Mouse (Mus musculus) heart, adult 11 months (tissue): ENCODE measurements at regions not wholly inside any gene's neighbourhood (a gene's known extent, or its start where the extent isn't known, plus 50 kb on each side); places are given as distances from the start of the nearest gene placed in this dataset.
"Not testable (repeated sequence)": the region's sequence is repeated elsewhere in the genome, so short reads cannot be mapped to it uniquely, and the experiment has no call there.

Source experiments
- DNase-seq: peaks from one replicate; pipeline ENCODE4 v3.0.0; 2022

DNA sequence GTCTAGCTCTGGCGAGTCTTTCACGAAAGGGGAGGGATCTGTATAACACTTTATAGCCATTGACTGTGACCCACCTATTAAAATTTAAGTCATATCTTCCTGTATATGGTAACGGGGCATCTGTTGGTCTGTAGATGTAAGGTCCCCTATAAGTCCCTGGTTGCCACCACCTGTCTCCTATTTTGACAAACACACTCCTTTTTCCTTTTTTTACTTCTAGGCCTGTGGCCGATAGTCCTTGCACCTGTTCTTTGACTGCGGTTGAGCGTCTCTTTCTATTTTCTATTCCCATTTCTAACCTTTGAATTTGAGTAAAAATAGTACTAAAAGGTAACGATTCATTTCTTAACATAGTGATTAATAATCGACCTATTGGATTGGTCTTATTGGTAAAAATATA is 1034.1 kb upstream of the Sel1l start:
- DNase-seq = not testable (repeated sequence)

DNA sequence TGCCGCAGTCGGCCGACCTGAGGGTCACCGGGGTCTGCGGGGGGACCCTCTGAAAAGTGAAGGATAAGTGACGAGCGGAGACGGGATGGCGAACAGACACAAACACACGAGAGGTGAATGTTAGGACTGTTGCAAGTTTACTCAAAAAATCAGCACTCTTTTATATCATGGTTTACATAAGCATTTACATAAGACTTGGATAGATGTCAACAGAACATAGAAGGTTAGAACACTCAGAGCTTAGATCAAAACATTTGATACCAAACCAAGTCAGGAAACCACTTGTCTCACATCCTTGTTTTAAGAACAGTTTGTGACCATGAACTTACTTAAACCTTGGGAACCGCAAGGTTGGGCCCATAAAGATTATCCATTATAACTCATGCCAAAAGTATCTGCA is 1033.6 kb upstream of the Sel1l start:
- DNase-seq = not testable (repeated sequence)

DNA sequence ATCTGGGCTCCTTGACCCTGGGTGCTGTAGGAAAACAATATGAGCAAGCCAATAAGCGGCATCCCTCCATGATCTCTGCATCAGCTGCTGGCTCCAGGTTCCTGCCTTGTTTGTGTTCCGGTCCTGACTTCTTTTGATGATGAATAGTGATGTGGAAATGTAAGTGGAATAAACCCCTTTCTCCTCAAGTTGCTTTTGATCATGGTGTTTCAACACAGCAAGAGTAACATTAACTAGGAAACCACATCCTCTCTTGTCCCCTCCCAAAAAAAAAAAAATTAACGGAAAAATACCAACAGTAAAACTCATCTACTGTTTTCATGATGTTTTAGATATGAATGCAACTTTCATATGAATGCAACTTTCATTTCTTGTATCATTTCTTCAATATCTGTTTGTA is 1024.6 kb upstream of the Sel1l start:
- peak; percentile 31 for DNase-seq

DNA sequence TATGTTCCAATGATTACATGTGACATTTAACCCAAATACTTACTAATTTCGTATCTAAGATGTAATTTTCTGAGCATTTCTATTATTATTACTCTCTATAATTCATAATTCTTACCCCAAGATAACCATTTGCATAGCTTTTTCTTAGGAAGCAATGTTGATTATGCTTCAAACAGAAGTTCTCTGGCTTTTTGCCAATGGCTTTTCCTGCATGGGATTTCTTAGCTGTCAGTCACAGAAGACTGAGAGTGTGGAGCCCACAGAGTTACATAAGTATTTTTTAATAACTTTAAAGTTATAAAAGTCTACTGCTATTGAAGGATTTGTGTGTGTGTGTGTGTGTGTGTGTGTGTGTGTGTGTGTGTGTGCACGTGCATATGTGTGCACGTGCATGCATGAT is 1020.4 kb upstream of the Sel1l start:
- no peak for DNase-seq

DNA sequence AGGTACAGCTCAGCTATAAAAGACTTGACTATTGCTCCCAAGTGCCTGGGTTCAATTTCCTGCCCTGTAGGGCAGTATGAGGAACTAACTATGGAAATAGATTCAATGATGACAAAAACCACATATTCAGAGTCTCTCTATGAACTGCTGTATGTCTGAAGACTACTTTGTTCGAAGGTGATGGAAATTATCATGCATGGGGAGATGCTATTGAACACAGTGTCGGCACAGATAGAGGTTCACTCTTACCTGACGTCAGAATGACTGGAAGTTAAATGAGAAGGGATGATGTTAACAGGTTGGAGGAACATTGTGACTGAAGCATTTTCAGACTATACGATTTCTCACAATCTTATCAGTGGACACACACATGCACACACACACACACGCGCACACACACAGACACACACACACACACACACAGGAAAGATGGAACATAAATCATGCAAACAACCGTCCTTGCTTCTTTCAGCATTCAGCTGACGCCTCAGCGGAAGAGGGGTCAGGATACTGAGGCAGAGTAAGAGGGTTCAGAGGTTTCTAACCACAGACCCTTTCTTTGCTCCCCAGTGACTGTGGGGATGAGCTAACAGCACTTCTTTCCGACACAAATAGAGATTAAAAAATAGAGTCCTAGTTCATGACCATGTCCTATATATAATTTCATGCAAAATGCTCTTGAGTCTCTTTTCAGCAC is 974.3 kb upstream of the Sel1l start:
- no peak for DNase-seq

DNA sequence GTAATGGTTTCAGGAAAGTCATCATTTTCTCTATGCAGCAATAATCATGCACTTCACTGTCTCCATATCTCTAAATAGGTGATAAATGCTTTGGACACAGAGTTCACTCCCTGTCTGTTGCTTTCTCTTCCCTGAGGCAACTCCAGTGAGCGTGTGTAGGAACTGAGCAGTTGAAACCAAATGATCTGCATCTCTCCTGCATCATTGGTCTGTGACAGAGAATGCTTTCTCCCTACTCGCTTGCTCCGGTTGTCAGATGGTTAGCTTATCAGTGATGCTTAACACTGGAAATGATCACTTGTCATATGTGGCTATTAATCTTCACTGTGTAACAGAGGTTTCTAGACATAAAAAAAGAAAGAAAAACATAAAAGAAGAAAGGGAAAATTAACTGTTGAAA is 969.7 kb upstream of the Sel1l start:
- no peak for DNase-seq

DNA sequence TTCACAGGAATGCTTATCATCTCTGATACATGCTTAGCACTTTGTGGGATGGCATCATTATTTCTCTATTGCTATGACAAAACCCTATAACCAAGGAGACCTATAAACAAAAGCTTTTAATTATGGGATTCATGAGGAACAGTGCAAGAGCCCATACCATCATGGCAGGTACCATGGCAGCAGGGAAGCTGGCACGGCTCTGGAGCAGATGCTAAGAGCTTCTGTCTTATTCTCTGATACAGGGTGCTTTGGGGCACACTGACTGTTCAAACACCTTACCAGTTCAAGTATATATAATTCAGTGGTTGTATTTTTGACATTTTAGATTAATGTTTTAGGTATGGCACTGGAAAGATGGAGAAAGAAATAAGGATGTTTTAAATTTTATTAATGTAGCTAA is 952.2 kb upstream of the Sel1l start:
- DNase-seq = no peak

DNA sequence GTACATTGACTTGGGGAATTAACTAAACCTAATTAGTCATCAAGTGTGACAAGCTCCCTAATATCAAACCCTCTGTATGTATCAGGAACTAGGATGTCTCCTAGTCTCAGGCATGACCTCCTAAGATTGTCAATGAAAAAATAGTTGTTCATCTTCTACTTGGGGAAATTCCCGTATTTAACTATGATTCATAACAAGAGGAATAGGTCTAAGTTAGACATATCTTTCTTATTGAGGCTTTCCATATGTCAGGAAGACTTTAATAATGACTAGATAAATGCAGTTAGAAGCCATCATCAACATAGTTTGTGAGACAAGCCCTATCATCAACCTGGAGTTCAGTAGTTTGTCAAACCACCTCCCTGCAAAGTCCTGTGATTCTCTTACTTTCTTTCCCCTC is 934.4 kb upstream of the Sel1l start:
- DNase-seq = no peak

DNA sequence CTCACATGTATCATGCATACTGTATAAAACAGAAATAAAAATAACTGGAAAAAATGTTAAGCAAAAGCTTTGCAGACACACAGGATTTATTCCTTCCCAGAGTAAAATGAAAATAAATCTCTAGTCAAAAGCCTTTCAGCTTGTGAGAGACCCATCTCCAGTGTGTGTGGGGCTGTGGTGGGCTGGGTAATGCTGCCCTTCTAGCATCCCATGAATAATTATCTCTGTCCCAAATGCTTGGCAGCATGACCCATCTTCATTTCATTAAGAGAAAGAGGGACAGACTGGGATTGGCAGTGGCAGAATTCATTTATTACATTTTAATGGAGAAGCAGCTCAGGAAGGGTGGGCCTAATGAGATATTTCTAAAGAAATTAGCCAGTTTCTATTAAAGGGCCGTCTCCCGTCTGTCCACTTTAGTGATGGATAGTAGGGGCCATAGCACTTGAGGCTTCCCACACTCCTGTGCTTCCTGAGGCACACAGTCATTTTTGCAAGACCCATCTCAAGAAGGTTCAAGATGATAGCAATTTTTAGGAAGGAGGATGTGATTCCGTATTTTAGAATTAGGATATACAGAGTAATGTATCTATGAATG is 930.8 kb upstream of the Sel1l start:
- DNase-seq = no peak

DNA sequence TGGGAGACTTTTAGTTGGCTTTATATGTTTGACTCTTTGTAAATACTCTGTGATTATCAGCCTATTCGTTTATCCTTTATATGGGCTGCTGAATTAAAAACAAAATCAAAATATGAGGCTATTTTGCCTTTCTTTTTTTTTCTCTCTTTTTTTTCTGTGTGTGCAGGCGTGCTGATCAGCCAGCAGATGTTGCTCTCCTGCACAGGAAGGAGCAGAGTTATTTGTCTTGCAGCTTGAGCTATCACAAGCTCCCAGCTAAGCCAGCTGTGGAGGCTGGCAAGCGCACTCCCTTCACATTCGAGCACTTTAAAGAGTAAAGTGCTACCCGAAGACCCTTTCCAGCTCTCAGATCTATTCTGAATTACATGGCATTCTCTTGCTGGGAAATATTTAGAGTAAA is 926.7 kb upstream of the Sel1l start:
- DNase-seq = no peak

DNA sequence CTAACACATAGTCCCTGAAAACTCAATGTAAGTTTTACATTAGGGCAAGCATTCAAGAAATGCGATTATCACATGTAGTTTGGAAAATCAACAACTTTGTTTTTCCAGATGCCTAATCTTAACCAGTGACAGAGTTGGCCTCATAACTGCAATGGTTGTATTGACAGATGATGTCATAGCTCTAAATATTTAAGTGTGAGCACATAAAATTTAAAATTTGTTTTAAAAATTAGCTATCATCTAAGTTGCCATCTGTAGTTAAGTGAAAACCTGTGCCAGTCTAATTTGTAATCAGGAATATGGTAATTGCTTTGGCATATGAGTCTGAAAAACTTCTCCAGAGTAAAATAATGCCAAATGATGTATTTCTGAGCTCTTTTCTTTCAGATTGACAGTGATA is 899.6 kb upstream of the Sel1l start:
- no peak for DNase-seq

DNA sequence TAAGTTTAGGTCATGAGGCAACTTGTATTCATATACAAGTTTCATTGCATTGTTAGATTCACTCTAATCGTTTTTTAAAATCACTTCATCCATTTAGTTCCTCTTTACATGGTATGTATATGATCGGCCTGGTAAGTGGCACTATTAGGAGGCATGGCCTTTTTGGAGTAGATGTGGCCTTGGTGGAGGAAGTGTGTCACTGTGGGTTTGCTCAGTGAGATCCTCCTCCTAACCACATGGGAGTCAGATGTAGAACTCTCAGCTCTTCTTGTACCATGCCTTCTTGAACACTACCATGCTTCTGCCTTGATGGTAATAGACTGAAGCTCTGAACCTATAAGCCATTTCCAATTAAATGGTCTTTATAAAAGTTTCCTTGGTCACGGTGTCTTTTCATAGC is 891.9 kb upstream of the Sel1l start:
- no peak for DNase-seq

DNA sequence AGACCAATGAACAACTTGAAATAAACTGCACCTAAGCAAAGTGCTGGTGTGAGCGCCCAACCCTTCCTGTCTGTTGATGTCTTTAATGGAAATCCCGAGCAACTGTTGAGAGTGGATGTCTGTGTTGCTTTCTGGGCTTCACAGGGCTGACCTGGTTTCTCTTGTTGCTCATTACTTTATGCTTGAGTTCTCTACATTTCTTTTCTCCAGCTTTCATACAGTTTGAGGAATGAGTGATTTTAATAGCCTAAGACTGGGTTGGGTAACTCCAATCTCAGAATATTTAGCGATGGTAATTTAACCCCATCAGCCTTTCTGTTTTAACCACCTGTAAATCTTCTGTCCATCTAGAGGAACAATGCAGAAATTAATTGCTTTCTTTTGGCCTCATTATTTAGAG is 890.2 kb upstream of the Sel1l start:
- no peak for DNase-seq

DNA sequence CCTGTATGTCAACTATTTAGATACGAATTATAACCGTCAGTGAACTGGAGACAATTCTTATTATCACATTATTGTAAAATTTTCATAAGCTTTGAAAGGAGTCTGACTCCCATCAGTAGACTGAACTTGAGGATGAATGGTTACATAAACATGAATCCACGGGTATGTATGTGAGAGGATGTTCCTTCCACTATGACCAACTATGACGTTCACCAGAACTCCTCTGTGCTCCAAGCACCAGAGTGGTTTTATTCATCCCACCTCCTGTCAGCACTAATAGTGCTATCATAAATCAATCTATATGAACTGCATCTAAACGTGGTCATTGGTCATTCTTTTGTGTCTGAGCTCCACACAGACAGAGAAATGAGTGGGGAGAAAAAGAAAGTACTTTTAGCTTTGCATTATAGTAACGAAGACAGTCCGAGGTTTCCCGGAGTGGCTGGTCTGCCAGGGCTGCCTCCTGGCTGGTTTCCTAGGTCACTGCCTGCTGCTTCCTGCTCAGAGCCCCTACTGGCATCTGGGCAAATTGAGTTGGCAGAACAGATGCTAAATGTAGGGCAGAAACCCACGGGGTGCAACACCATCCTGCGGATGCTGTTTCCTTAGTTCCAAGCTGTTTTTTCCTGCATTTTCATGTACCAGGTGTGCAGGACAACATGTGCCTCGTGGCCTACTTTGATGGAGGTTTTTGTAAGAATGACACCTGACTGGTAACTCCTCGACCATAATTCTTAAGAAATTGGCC is 888.8 kb upstream of the Sel1l start:
- DNase-seq = no peak

DNA sequence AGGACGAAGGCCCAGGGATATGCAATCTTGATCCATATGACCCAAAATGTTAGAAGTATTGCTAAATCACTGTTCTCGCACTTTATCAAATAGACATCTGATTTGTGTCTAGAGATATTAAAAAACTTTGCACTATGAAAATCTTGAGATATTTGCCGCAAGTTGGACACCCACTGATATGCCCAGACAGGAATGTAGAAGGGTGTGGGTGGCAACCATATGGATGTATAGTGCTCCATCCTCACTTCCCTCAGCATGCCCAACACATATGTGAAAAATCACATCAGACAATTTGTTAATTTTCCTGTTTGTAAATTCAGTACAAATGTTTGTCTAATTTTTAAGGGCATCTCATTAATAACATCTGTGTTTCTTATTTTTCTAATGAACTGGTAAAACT is 874.1 kb upstream of the Sel1l start:
- DNase-seq = no peak

DNA sequence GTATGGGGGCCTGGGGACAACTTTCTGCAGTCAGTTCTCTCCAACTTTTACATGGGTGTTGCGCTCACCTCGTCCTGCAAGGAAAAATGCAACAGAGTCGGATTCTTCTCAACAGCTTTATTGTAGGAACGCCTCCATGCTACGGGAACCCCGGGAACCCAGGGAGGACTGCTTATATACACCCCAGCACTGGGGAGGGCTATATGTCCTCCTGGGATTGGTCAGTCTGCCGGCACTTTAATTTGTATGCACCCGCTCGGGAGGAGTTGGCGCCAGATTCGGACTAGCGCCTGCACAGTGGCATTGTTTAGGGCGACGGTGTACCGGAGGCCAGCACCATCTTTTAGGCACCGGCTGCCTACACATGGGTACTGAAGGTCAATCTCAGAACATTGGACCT is 864.5 kb upstream of the Sel1l start:
- DNase-seq = peak; percentile 76

DNA sequence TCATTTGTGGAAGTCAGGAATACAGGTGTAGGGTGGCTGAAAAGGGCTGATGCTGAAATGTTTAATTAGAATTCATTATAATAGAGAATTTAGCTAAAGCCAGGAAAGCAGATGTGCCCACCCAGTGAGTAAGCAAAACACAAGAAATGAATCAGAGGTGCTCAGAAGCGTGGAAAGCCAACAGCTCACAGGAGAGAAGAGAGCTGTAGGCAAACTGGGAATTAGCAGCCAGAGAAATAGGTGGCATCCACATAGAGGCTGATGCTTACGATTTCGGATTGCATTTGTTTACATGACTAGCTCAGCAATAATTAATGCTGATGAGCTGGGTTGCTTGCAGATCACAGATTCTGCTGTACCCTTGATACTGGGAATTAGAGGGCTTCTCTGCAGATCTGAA is 859.5 kb upstream of the Sel1l start:
- no peak for DNase-seq

DNA sequence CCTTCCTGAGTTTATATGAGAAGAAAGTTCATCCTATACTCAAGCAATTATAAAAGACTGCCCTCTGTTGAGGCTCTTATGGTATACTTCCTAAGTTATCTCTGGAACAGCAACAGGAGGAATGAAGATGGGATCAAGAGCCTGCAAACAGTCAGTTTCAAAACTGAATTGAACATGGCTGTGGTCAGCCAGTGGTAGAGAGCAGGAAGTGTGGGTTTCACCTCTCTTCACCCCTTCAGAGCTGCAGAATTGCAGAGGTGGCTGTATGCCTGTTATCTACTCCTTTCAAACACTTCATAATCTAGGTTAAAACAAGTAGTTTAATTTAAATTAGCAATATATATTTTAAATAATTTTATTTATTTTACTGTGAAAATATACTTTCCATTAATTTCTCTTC is 854.8 kb upstream of the Sel1l start:
- no peak for DNase-seq

DNA sequence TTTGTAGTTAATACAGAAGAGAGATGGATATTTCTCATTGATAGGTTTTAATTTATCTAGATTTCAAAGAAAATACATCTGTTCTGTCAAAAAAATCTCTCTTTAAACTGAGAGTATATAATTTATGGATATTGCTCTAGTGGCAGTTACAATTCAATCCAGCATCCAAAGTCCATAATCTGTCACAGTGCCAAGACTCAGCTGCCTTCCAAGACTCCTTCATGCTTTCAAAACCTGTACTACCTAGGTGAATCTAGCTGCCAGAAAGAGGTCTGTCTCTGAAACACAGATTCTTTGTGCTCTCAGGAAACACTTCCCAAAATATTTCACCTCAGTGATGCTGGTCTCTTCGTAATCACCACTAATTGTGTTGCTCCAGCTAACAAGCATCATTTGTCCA is 844.0 kb upstream of the Sel1l start:
- no peak for DNase-seq

DNA sequence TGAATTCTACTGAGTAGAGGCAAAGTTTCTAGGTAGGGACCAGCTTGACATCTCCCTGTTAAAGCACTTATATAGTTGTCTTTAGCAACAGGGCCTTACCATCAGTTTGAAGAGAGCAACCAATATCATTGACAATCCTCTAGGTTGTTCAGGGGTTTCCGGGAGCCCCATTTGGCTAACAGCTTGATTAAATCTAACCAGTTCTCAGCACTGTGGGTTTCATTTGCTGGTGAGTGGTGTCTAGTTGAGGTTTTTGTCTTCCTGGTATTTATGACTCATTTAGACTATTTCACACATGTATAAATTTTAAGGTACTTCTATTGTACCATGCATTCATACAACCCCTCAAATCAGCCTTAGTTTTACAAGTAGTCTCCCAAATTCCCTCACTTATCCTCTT is 823.4 kb upstream of the Sel1l start:
- no peak for DNase-seq

DNA sequence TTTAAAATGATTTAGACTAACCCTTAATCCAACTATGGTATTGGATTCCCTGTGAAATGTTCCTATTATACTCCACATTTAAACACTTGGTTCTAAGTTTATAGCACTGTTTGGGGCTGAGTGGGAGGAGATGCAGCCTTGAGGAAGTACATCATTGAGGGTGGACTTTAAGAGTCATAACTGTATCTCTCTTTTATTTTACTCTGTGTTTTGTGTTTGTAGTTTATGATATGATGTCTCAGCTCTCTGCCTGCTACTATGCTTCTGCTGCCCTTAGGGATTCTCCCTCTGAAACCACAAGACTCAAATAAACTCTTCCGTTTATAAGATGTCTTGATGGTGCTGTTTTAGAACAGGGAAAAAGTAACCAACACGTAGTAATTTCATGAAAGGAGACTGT is 797.7 kb upstream of the Sel1l start:
- DNase-seq = no peak

DNA sequence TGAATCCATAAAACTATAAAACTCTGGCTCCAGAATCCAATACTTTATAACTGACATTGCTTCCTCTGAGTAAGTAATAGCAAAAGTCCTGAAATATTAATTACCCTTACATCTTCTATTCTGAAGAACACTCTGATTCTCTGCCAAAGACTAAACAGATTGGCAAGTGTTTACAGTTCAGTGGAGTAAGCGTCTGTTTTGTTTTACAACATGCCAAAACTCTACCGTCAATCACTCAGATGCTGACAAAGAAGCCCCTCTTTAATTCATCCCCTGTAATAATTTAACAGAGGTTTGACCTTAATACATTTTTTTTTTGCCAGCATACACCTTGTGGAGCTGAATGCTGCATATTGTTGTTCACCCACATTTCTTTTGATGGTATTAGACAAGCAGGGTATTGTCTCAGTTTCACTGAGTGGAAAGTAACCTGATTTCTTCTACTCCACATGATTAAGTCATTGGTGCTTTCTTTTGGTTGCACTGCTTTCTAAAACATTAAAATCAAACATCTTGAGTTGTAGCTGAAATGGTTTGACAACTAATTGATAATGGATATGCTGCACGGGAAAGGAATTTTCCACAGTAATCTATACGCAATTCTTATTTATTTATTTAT is 796.2 kb upstream of the Sel1l start:
- no peak for DNase-seq

DNA sequence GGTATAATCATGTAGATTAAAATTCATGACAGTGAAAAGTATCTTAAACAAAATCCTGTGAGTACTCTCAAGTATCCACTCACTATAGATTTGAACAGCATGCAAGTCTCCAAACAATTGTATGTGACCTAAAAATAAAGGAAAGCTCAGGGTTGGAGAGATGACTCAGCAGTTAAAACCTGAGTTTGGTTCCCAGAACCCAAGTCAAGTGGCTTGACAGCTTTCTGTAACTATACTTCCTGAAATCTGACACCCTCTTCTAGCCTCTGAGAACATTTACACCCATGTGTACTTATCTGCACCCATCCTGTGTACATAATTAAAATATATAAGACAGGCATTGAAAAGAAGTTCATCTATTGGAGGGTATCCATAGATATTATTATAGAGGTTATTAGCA is 770.2 kb upstream of the Sel1l start:
- no peak for DNase-seq

DNA sequence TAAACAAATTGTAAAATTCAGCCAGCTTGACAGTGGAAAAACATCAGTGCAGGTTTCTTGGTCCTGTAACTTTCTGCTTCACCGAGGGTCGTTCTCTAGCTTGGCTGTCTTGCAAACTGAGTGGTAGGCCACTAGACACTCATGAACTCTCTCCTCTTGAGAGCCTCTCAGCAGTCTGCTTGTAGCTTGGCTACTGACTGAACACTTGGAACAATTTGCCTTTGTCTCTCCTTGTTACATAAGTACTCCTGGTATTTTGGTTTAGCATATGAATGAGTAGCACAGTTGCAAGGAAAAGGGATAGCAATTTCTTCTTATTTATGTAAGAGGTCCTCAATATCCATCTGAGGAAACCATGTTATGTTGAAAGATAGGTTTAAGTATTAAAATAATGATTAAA is 769.6 kb upstream of the Sel1l start:
- DNase-seq = no peak
